Mouse (Mus musculus) intestine, embryonic 15.5 days (tissue): ENCODE measurements at regions not wholly inside any gene's neighbourhood (a gene's known extent, or its start where the extent isn't known, plus 50 kb on each side); places are given as distances from the start of the nearest gene placed in this dataset.
"Not testable (repeated sequence)": the region's sequence is repeated elsewhere in the genome, so short reads cannot be mapped to it uniquely, and the experiment has no call there.

Experiments
- ATAC-seq: fragments of 200-750 bp; cut with Nextera tagmentation; 2 replicates; pipeline ENCODE4 v1.8.0; 2017; ENCODE audit warnings: moderate TSS enrichment, moderate library complexity
- H3K27ac ChIP-seq: fragments of 300-500 bp; sonication (generic); 2 replicates; pipeline ENCODE4 v1.5.1; 2015; ENCODE audit warnings: mild to moderate bottlenecking, inconsistent platforms
- H3K27me3 ChIP-seq: fragments of 300-500 bp; sonication (generic); replicated peaks from 2 replicates; pipeline ENCODE4 v1.6.1; 2015; ENCODE audit warnings: inconsistent platforms
- H3K36me3 ChIP-seq: fragments of 300-500 bp; sonication (generic); 2 replicates; pipeline ENCODE4 v1.6.1; 2015; ENCODE audit warnings: inconsistent platforms
- H3K4me1 ChIP-seq: fragments of 300-500 bp; sonication (generic); replicated peaks from 2 replicates; pipeline ENCODE4 v1.6.1; 2015; ENCODE audit warnings: inconsistent platforms
- H3K4me2 ChIP-seq: fragments of 300-500 bp; sonication (generic); replicated peaks from 2 replicates; pipeline ENCODE4 v1.6.1; 2015; ENCODE audit warnings: mild to moderate bottlenecking, inconsistent platforms
- H3K4me3 ChIP-seq: fragments of 300-500 bp; sonication (generic); replicated peaks from 2 replicates; pipeline ENCODE4 v1.5.1; 2015; ENCODE audit warnings: inconsistent platforms
- H3K9ac ChIP-seq: fragments of 300-500 bp; sonication (generic); 2 replicates; pipeline ENCODE4 v1.6.1; 2015; ENCODE audit warnings: inconsistent platforms
- H3K9me3 ChIP-seq: fragments of 300-500 bp; sonication (generic); 2 replicates; pipeline ENCODE4 v1.6.1; 2016; ENCODE audit warnings: inconsistent platforms
- WGBS: fragments of 180-500 bp; shearing (Covaris S2); methylation state at CpG from one replicate; pipeline ENCODE4 v1.1.7; 2015; 5-methylcytosine and 5-hydroxymethylcytosine counted together

DNA sequence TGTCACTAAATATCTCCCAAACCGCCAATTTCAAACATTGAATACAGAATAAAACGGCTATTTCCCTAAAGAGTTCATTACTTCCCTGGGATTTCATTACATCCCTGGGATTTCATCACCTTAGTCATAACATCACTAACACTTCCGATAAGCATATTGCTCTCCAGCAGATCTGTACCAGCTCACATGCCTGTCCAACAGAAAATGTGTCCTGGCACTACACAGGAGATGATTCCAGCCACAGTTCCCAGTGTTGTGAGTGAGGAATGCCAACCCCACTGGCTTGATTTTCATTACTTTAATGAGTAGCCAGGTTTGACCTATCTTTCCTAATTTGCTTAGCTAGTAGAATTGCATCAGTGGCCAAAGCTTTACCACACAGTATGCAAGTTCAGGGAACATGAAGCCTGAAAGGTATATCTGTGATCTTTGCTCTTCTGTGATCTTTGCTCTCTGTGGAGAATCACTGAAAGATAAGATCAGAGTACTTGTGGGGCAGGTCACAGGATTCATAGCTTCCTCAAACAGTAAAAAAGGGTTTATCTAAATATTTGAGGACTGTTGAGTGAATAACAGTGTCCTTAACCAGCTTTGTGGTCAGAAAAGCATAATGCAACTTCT, 1115.5 kb upstream of the 1700009N14Rik start:
- Histone ChIP-seq H3K9ac (no peak overlapping the region), H3K36me3 (no peaks in the 10 kb centered on the region), H3K4me1 (no peaks in the 10 kb centered on the region), H3K4me2 (no peak overlapping the region), H3K9me3 (no peaks in the 10 kb centered on the region), H3K4me3 (no peak overlapping the region), H3K27me3 (no peaks in the 10 kb centered on the region), H3K27ac (no peak overlapping the region)
- ATAC-seq, result peak; percentile 94
- 77% methylated on average over 3 of the region's 3 CpGs for WGBS

DNA sequence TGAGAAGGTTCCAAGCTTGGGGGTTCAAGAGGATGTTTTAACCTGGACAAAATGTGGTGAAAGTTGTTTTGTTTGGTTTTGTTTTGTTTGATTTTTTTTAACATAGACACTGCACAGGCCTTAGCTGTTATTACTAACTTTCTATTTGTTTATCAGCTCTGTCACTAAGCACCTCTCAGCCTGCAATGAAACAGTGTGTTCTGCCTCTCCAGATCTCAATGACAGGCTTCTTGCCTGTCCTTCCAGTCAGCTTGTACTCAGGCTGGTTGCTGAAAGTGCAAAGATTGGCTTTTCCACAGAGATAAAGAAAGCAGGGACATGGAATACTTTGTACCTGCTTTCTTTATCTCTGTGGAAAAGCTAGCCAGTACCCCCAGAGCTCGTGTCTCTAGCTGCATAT, 1114.9 kb upstream of the 1700009N14Rik start:
- H3K4me2 ChIP-seq, result no peak overlapping the region
- H3K27ac ChIP-seq, result no peak overlapping the region
- WGBS, result 31% methylated on average over 1 of the region's 1 CpGs
- peak; percentile 63; the same call in 1 of the 2 replicates for ATAC-seq
- H3K9me3 ChIP-seq, result no peaks in the 10 kb centered on the region
- no peaks in the 10 kb centered on the region for H3K4me1 ChIP-seq
- no peak overlapping the region for H3K9ac ChIP-seq
- H3K27me3 ChIP-seq, result no peaks in the 10 kb centered on the region
- no peak overlapping the region for H3K4me3 ChIP-seq
- H3K36me3 ChIP-seq, result no peaks in the 10 kb centered on the region

DNA sequence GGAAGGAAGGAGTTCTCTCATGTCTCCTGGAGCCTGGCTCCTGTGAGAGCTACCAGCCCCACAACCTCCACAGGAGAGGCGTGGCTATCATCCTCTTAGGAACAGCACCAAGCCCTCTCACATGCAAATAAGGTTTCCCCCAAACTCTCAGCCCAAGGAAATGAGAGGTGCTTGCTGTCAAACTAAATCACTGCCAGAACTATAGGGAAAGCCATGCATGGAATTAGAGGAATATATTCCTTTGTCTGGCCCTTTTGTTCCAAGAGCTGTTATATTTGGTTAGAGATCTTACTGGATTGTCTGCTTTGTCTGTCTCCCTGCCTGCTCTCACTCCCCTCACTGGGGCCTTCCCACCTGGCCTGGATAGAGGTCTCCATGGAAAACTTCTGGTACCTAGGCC, 1079.0 kb upstream of the 1700009N14Rik start:
- H3K9me3 ChIP-seq, result no peaks in the 10 kb centered on the region
- H3K27ac ChIP-seq, result no peak overlapping the region
- H3K27me3 ChIP-seq, result no peaks in the 10 kb centered on the region
- no peaks in the 10 kb centered on the region for H3K36me3 ChIP-seq
- no peak overlapping the region for H3K4me2 ChIP-seq
- WGBS, result 38% methylated on average over 1 of the region's 1 CpGs
- no peak overlapping the region for H3K4me3 ChIP-seq
- no peaks in the 10 kb centered on the region for H3K4me1 ChIP-seq
- ATAC-seq, result no peak
- H3K9ac ChIP-seq, result no peak overlapping the region

DNA sequence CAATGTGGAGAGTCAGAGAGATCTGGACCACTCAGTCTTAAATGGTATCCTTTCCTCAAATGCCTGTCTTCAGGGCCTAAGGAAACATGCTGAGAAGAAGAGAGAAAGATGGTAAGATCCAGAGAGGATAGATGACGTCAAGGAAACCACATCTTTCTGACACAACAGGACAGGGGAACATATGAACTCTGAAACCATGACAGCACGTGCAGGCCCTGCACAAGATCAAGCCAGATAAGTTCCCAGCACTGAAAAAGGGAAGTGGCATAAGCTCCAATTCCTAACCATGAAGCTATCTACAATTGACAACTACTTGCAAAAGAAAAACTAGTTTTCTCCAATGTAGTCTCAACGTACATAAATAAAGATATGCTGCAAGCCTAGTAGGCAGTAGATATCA, 1068.2 kb upstream of the 1700009N14Rik start:
- ATAC-seq, result no peak
- no peak overlapping the region for H3K4me3 ChIP-seq
- no peak overlapping the region for H3K4me2 ChIP-seq
- 78% methylated on average over 3 of the region's 3 CpGs for WGBS
- H3K27me3 ChIP-seq, result no peaks in the 10 kb centered on the region
- no peak overlapping the region for H3K27ac ChIP-seq
- no peaks in the 10 kb centered on the region for H3K9me3 ChIP-seq
- H3K9ac ChIP-seq, result no peak overlapping the region
- no peaks in the 10 kb centered on the region for H3K4me1 ChIP-seq
- no peaks in the 10 kb centered on the region for H3K36me3 ChIP-seq

DNA sequence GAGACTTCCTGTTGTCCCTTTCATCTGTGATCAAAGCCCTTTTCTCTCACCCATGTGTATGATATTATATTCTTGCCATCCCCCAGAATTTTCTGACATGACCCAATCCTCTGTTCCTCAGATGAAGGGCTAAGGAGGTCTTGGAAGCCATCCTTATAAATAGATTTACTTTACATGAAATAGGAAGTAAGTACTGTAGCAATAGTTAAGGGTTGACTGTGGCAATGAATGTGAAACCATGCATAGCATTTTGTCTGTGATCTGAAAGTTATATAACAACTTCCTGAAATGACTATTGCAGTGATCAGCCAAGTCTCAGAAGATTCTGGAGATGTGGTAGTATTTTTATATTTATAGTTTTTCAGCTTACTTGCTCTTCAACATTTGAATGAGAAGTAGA, 1053.5 kb upstream of the 1700009N14Rik start:
- no peaks in the 10 kb centered on the region for H3K36me3 ChIP-seq
- no peaks in the 10 kb centered on the region for H3K9me3 ChIP-seq
- no peaks in the 10 kb centered on the region for H3K27me3 ChIP-seq
- ATAC-seq, result no peak
- no peak overlapping the region for H3K4me3 ChIP-seq
- H3K4me2 ChIP-seq, result no peak overlapping the region
- no peak overlapping the region for H3K9ac ChIP-seq
- no peak overlapping the region for H3K27ac ChIP-seq
- H3K4me1 ChIP-seq, result no peaks in the 10 kb centered on the region

DNA sequence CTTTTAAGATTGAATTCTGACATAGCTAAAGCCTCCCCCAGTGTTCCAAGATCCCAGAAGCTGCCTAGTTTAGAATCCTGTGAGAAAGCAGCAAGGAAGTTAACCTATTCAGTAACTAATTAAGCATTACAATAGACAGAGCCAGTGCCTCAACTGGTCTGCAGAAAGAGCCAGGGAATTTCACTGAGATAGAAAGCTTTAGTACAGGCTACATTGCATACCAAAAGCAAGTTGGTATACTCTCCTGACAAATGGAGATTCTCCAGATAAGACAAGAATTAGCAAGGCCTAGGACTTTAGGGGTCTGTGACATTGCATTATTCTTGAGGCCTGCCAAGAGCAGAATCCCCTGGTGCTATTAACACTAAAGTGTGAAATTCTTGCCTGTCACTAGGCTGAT, 1014.8 kb upstream of the 1700009N14Rik start:
- not testable (repeated sequence) for H3K9ac ChIP-seq, H3K27me3 ChIP-seq, H3K4me1 ChIP-seq, ATAC-seq, H3K9me3 ChIP-seq, H3K36me3 ChIP-seq, H3K4me3 ChIP-seq, H3K27ac ChIP-seq, H3K4me2 ChIP-seq

DNA sequence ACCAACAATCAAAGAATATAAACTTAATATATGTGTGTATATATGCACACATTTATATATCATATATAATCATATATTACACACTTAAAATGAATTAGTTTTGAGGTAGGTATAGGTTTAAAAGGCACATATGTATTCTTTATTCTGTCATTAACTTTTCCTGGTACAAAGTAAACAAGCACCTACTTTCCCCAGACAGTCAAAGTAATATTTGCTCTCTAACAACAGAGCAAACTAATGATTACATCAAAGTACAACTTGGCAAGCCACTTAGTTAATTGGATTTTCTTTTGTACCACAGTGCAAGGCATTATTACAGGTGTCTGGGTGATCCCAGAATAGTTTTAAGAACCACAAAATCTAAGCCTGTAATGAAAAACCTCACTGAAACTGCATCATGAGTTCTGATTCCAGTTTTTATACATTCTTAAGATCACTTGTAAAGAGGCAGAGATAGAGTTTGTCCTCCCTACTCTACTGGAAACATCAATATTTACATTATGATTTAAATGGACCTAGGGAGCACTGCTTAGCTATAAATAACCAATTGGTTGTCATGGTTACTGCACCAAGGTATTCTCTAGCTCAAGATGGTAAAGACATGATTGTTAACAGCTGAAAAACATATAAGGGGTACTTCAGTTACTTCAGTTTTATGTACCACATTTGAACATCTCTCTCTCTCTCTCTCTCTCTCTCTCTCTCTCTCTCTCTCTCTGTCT, 988.5 kb upstream of the 1700009N14Rik start:
- Histone ChIP-seq H3K4me1 (no peaks in the 10 kb centered on the region), H3K9me3 (no peaks in the 10 kb centered on the region), H3K27ac (no peak overlapping the region), H3K27me3 (no peaks in the 10 kb centered on the region), H3K36me3 (no peaks in the 10 kb centered on the region), H3K9ac (no peak overlapping the region), H3K4me2 (no peak overlapping the region), H3K4me3 (no peak overlapping the region)
- 0 out of 2 replicates have a peak, but pooled peaks have one; percentile 41 for ATAC-seq

DNA sequence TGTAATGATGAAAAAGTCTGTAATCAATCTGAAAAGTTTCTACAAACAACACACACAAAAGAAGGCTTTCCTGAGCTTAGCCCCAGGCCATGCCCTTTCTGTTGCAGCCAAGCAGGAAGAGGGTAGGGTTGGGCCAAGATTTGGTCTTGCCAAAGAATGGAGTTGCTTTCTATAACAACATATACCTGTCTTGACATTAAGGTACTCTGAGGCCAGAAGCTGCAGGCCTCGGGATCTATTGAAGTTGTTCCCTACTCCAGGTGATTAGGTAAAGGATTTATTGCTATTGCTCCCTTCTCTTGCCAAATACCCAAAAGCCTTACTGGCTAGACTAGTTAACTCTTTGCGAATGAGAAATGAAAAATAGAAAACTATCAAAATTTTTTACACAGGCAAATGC, 951.8 kb upstream of the 1700009N14Rik start:
- Histone ChIP-seq H3K9ac (no peak overlapping the region), H3K4me3 (no peak overlapping the region), H3K27me3 (no peaks in the 10 kb centered on the region), H3K27ac (no peak overlapping the region), H3K4me1 (no peaks in the 10 kb centered on the region), H3K4me2 (no peak overlapping the region), H3K36me3 (no peaks in the 10 kb centered on the region), H3K9me3 (no peaks in the 10 kb centered on the region)
- no peak for ATAC-seq
- WGBS, result 67% methylated on average over 2 of the region's 2 CpGs

DNA sequence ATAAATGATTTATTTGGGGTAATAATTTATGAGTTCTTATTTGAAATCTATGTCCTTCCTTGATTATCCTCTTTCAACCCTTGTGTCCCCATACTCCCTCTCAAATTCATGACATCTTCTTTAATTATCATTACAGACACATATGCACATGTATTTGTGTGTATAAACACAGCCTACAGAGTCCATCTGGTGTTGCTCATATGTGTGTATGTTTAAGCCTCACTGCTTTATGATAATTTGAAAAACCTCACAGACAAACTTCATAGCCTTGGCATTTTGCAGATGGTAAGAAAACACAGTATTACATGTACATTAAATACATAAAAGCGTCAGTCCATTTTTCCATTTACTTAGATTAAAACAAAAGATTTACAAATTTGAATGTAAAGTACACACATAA, 944.2 kb upstream of the 1700009N14Rik start:
- Histone ChIP-seq H3K4me3 (no peak overlapping the region), H3K4me1 (no peaks in the 10 kb centered on the region), H3K9me3 (no peaks in the 10 kb centered on the region), H3K4me2 (no peak overlapping the region), H3K27ac (no peak overlapping the region), H3K27me3 (no peaks in the 10 kb centered on the region), H3K9ac (no peak overlapping the region), H3K36me3 (no peaks in the 10 kb centered on the region)
- no peak for ATAC-seq
- WGBS, result 82% methylated on average over 1 of the region's 1 CpGs

DNA sequence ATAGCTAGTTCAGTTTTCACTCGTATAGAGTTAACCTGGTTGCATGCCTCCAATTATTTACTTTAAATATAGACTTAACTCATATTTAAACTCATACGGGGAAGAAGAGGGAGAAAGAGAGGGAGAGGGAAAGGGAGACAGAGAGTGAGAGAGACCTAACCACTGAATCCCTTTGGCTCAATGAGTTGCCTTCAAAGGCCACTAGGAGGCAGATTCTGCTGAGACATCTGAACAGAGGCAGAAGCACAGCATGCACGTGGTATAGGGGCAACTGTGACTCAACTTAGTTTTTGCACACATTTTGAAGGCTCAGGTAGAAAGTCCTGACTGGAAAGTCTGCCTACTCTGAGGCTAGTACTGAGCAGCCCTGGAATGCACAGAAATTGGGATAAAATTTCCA, 942.9 kb upstream of the 1700009N14Rik start:
- Histone ChIP-seq H3K27ac (no peak overlapping the region), H3K4me1 (no peaks in the 10 kb centered on the region), H3K27me3 (no peaks in the 10 kb centered on the region), H3K4me2 (no peak overlapping the region), H3K36me3 (no peaks in the 10 kb centered on the region), H3K9me3 (no peaks in the 10 kb centered on the region), H3K9ac (no peak overlapping the region), H3K4me3 (no peak overlapping the region)
- no peak for ATAC-seq
- 78% methylated on average over 3 of the region's 3 CpGs for WGBS

DNA sequence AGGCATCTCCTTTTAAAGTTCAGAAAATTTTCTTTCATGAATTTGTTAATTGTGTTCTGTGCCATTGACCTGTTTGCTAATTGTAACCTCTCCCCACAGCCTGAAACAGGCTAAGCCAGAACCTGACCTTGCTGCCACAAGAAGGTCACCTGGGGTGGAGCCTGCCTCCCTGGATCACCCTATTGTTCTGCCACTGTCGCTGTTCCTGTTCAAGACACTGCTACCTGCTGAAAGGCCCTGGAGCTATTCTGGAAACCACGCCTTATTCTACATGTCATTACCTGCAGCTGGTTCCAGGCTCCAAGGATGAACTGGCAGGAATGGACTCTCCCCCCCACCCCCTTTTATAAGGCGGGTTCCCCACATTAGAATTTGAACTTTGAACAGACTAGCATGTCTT, 931.0 kb upstream of the 1700009N14Rik start:
- no peak overlapping the region for H3K9ac ChIP-seq
- no peak for ATAC-seq

More for the DNA sequence above, 931.0 kb upstream of the 1700009N14Rik start:
- H3K36me3 ChIP-seq, result no peaks in the 10 kb centered on the region
- 73% methylated on average over 3 of the region's 3 CpGs for WGBS
- no peak overlapping the region for H3K4me2 ChIP-seq
- no peaks in the 10 kb centered on the region for H3K9me3 ChIP-seq
- H3K4me3 ChIP-seq, result no peak overlapping the region
- no peaks in the 10 kb centered on the region for H3K4me1 ChIP-seq
- no peaks in the 10 kb centered on the region for H3K27me3 ChIP-seq
- no peak overlapping the region for H3K27ac ChIP-seq
